Mouse (Mus musculus) heart, postnatal 0 days (tissue): ENCODE measurements around the gene Gys1.

ENCODE experiments used
- CTCF ChIP-seq: IDR thresholded peaks from 2 replicates; pipeline ENCODE4 v1.5.1; 2016; ENCODE audit warnings: antibody characterized with exemption, control low read depth, low read depth
- EP300 ChIP-seq: IDR thresholded peaks from 2 replicates; pipeline ENCODE4 v1.6.1; 2016; ENCODE audit warnings: antibody characterized with exemption, low read depth

- TF ChIP-seq CTCF: no peak
- no peak for TF ChIP-seq EP300
Observed at GRCm38 (mm10) chr7:45436444-45436843, 1.8 kb downstream of the Gys1 start.
